Mouse (Mus musculus) hindbrain, embryonic 10.5 days (tissue): ENCODE measurements at regions not wholly inside any gene's neighbourhood (a gene's known extent, or its start where the extent isn't known, plus 50 kb on each side); places are given as distances from the start of the nearest gene placed in this dataset.
A peak's percentile ranks its signal among the peaks of the same experiment; 100 is the strongest.

Experiments used
- DNase-seq: peaks from one replicate; pipeline ENCODE4 v3.0.0-alpha.2; 2017; ENCODE audit warnings: low spot score
- H3K27ac ChIP-seq: fragments of 300-500 bp; sonication (generic); 2 replicates; pipeline ENCODE4 v1.5.1; 2016; ENCODE audit warnings: mild to moderate bottlenecking, moderate library complexity
- H3K27me3 ChIP-seq: fragments of 300-500 bp; sonication (generic); 2 replicates; pipeline ENCODE4 v1.6.1; 2016; ENCODE audit warnings: mild to moderate bottlenecking; ENCODE audit not compliant: poor library complexity, insufficient read depth, severe bottlenecking
- H3K36me3 ChIP-seq: fragments of 300-500 bp; sonication (generic); 2 replicates; pipeline ENCODE4 v1.6.1; 2016; ENCODE audit warnings: mild to moderate bottlenecking, moderate library complexity
- H3K4me1 ChIP-seq: fragments of 300-500 bp; sonication (generic); replicated peaks from 2 replicates; pipeline ENCODE4 v1.6.1; 2016; ENCODE audit warnings: mild to moderate bottlenecking
- H3K4me3 ChIP-seq: fragments of 300-500 bp; sonication (generic); 2 replicates; pipeline ENCODE4 v1.5.1; 2016; ENCODE audit warnings: mild to moderate bottlenecking, moderate library complexity
- H3K9me3 ChIP-seq: fragments of 300-500 bp; sonication (generic); 2 replicates; pipeline ENCODE4 v1.6.1; 2016; ENCODE audit warnings: mild to moderate bottlenecking, moderate library complexity
- WGBS: fragments of 180-500 bp; shearing (Covaris S2); methylation state at CpG from one replicate; pipeline ENCODE4 v1.1.7; 2016; 5-methylcytosine and 5-hydroxymethylcytosine counted together

- H3K4me1 ChIP-seq: peaks cover 89% of the 10 kb centered on the region
- peak overlapping the region; percentile 91 for H3K27ac ChIP-seq
- WGBS: under 1% methylated on average over 31 of the region's 31 CpGs
- no peaks in the 10 kb centered on the region for H3K9me3 ChIP-seq
- peaks cover 16% of the 10 kb centered on the region; the same call in 1 of the 2 replicates for H3K36me3 ChIP-seq
- DNase-seq: peak; percentile 97
- H3K27me3 ChIP-seq: peaks cover 4% of the 10 kb centered on the region; the same call in 1 of the 2 replicates
- peak overlapping the region; percentile 44 for H3K4me3 ChIP-seq
These were observed 152.6 kb upstream of the Gm26897 start for GRCm38 (mm10) chr5:111580870-111581771.

GRCm38 (mm10) chr5:111582004-111582403, 151.7 kb upstream of the Gm26897 start:
- Histone ChIP-seq H3K27me3 (peaks cover 4% of the 10 kb centered on the region), H3K4me3 (peak overlapping the region; percentile 44), H3K9me3 (no peaks in the 10 kb centered on the region), H3K4me1 (peaks cover 87% of the 10 kb centered on the region), H3K36me3 (peaks cover 23% of the 10 kb centered on the region), H3K27ac (peak overlapping the region; percentile 91)
- no peak for DNase-seq
- 38% methylated on average over 9 of the region's 9 CpGs for WGBS

- Histone ChIP-seq H3K27ac (peak overlapping the region; percentile 87), H3K27me3 (no peaks in the 10 kb centered on the region; the same call in 1 of the 2 replicates), H3K4me3 (no peak overlapping the region), H3K9me3 (no peaks in the 10 kb centered on the region), H3K36me3 (peaks cover 26% of the 10 kb centered on the region), H3K4me1 (peaks cover 69% of the 10 kb centered on the region)
- peak; percentile 46 for DNase-seq
- WGBS: 25% methylated on average over 4 of the region's 4 CpGs
These were observed 143.1 kb upstream of the Gm26897 start for GRCm38 (mm10) chr5:111590619-111591081.

DNA sequence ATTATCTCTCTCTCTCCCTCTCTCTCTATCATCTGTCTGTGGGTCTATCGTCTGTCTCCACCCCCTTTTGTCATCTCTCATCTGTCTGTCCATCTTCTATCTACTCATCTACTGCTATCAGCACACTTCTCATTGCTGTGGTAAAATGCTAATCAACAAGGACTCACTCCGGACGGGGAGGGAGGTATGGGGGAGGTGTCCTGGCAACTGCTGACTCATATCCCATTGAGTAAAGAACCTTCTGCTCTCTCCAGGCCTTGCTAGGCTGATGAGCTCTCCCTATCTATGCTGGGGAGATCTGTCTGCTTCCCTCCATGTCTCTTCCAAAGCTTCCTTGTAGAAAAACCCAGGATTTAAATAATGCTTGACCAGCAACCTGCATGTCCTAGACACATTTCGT, 140.9 kb upstream of the Gm26897 start:
- WGBS: 80% methylated on average over 4 of the region's 4 CpGs
- no peaks in the 10 kb centered on the region for H3K27me3 ChIP-seq
- H3K27ac ChIP-seq: peak overlapping the region; percentile 88
- no peak for DNase-seq
- no peak overlapping the region for H3K4me3 ChIP-seq
- H3K36me3 ChIP-seq: peaks cover 9% of the 10 kb centered on the region; the same call in 1 of the 2 replicates
- H3K4me1 ChIP-seq: peaks cover 78% of the 10 kb centered on the region
- no peaks in the 10 kb centered on the region for H3K9me3 ChIP-seq

DNA sequence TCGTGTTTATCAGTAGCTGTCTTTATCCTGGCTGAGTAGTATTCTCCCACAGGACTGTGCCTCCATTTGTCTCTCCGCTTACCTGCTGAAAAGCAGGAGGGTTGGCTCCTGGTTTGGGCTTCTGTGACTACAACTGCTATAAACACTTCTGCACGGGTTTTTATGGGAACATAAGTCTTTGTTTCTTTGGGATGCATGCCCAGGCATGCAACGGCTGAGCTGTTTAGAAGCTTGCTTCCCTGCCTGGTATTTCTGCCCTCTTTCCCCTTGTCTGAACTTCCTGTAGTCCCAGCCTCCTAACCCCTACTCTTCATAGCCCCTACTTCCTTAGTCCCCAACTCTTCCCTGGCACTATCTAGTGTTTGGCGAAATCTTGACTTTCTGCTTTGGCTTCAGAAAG, 139.6 kb upstream of the Gm26897 start:
- WGBS: 89% methylated on average over 5 of the region's 5 CpGs
- Histone ChIP-seq H3K4me1 (peaks cover 91% of the 10 kb centered on the region), H3K27me3 (no peaks in the 10 kb centered on the region), H3K27ac (peak overlapping the region; percentile 88), H3K36me3 (peaks cover 3% of the 10 kb centered on the region; the same call in 1 of the 2 replicates), H3K9me3 (no peaks in the 10 kb centered on the region), H3K4me3 (no peak overlapping the region)
- DNase-seq: no peak

DNA sequence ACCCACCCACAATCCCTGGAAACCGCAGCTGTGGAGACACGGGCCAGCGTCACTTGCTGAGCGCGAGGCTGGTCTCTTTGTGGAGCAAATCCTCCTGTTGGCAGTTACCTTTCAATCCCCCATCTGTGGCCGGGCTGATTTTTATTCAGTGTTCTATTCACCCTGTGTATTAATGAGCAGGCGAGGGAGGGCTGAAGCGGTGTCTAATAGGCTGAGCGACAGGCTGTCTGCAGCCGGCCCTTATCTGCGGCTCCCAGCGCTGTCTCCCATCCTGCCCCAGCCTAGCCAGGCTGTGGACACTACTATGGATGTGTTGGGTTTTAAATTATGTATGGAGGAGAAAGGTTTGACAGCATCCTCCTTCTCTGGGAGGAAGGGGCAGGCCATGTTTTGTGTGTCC, 138.3 kb upstream of the Gm26897 start:
- H3K4me1 ChIP-seq: peaks cover 90% of the 10 kb centered on the region
- 41% methylated on average over 12 of the region's 12 CpGs for WGBS
- DNase-seq: peak; percentile 69
- peak overlapping the region; percentile 7; the same call in 1 of the 2 replicates for H3K4me3 ChIP-seq
- H3K27me3 ChIP-seq: no peaks in the 10 kb centered on the region
- peak overlapping the region; percentile 88 for H3K27ac ChIP-seq
- no peaks in the 10 kb centered on the region for H3K9me3 ChIP-seq
- peaks cover 3% of the 10 kb centered on the region; the same call in 1 of the 2 replicates for H3K36me3 ChIP-seq

GRCm38 (mm10) chr5:111597733-111598132, 136.0 kb upstream of the Gm26897 start:
- peaks cover 97% of the 10 kb centered on the region for H3K4me1 ChIP-seq
- no peak overlapping the region for H3K4me3 ChIP-seq
- DNase-seq: no peak
- WGBS: 30% methylated on average over 2 of the region's 2 CpGs
- H3K36me3 ChIP-seq: peaks cover 3% of the 10 kb centered on the region; the same call in 1 of the 2 replicates
- no peaks in the 10 kb centered on the region for H3K27me3 ChIP-seq
- H3K9me3 ChIP-seq: no peaks in the 10 kb centered on the region
- H3K27ac ChIP-seq: peak overlapping the region; percentile 78

DNA sequence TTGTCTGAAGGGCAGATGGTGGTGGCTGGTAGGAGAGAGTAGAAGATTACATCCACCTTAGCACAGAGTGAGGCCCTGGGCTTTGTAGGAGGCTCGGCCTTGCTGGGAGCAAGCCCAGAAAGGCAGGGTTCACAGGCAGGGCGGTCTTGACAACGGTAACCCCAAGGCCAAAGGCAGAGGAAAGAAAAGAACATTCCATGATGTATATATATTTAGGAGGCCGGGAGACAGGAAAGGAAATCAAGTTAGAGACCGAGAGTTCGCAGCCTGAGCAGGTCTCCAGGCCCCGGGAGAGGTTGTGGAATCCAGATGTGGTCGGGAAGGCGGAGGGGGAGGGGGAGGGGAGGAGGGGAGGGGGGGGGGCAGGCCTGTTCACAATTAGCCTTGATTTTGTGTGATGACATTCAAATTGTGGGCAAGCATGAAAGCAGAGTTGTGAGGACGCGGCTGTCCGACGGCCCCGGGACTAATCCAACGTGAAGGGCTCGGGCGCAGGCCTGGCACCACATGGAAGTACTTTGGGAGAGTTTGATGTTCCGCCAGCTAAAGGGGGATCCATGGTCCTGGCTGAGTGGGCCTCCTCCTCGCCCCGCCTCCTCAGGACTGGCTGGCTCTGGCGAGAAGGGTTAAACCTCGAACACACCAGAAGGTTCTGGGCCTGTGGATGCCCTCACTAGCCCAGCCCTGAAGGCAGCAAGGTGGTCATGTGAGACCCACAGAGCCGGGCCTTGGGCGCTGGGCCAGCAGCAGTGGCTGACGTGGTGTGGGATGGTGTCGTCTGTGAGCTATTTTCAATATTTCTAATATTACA, 131.8 kb upstream of the Gm26897 start:
- WGBS: 66% methylated on average over 26 of the region's 26 CpGs
- no peak overlapping the region for H3K4me3 ChIP-seq
- DNase-seq: peak; percentile 61
- H3K27ac ChIP-seq: peak overlapping the region; percentile 68
- H3K4me1 ChIP-seq: peaks cover 60% of the 10 kb centered on the region
- H3K36me3 ChIP-seq: no peaks in the 10 kb centered on the region
- no peaks in the 10 kb centered on the region for H3K27me3 ChIP-seq
- H3K9me3 ChIP-seq: no peaks in the 10 kb centered on the region

DNA sequence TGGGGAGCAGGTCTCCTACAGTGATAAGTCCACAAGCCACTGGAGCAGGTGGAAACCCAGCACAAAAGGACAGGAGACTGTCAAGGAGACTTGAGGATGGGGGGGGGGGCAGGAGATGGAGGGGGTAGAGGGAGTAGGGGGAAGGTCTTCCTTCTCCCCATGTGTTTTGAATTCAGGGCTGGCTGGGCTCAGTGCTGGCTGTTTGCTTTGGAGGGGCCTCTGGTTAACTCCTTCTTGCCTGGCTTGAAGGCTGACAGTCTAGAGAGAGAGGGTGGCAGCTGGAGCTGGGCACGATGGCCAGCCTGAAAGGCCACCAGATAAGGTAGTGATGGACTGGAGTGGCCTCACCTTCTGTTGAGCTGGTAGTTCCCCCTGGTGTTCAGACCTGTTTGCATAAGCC, 120.0 kb upstream of the Gm26897 start:
- WGBS: 65% methylated on average over 1 of the region's 1 CpGs
- peak overlapping the region; percentile 72 for H3K27ac ChIP-seq
- no peak for DNase-seq
- H3K36me3 ChIP-seq: no peaks in the 10 kb centered on the region
- peaks cover 40% of the 10 kb centered on the region for H3K4me1 ChIP-seq
- H3K9me3 ChIP-seq: peaks cover 7% of the 10 kb centered on the region
- no peak overlapping the region for H3K4me3 ChIP-seq
- no peaks in the 10 kb centered on the region for H3K27me3 ChIP-seq

DNA sequence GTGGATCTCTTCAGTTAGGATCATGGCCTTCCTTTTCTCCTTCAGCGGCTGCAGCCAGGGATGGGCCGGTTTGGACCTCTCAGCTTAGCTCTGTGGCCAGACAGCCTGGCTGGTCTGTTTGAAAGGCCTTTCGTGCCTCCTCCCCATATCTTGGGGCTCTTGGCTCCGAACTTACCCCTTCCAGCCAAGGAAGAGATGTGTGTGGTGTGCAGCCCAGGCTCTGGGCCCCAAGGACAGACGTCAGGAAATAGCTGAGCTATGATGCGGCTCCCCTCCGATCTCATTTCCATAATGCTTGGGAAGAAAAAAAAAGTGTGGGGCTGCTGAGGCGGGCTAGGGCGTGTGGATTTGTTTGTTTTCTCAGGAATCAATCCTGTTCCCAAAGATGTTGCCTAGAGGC, 113.8 kb upstream of the Gm26897 start:
- Histone ChIP-seq H3K9me3 (no peaks in the 10 kb centered on the region), H3K27me3 (peaks cover 24% of the 10 kb centered on the region), H3K36me3 (no peaks in the 10 kb centered on the region), H3K4me1 (peaks cover 54% of the 10 kb centered on the region), H3K4me3 (no peak overlapping the region), H3K27ac (peak overlapping the region; percentile 19)
- WGBS: 44% methylated on average over 9 of the region's 9 CpGs
- no peak for DNase-seq

DNA sequence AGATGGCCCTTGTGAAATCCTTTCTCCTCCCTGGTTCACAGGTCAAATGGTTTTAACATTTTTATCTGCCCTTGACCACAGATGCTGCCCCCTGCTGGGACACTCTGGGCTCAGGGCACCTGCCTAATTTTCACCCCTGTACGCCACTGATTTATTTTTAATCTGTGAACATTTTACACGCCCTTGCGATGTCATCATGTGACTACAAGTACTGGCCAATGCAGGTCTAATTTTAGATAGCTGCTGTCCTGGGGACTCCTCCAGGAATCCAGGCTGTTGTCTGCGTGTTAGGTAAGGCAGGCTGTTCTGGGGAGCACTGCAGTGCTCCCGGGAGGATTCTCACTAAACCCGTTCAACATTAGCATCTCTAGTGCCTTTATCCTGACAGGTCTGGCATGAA, 113.1 kb upstream of the Gm26897 start:
- Histone ChIP-seq H3K36me3 (no peaks in the 10 kb centered on the region), H3K4me3 (no peak overlapping the region), H3K9me3 (no peaks in the 10 kb centered on the region), H3K27me3 (peaks cover 30% of the 10 kb centered on the region), H3K27ac (no peak overlapping the region), H3K4me1 (peaks cover 60% of the 10 kb centered on the region)
- WGBS: 82% methylated on average over 6 of the region's 6 CpGs
- DNase-seq: no peak

DNA sequence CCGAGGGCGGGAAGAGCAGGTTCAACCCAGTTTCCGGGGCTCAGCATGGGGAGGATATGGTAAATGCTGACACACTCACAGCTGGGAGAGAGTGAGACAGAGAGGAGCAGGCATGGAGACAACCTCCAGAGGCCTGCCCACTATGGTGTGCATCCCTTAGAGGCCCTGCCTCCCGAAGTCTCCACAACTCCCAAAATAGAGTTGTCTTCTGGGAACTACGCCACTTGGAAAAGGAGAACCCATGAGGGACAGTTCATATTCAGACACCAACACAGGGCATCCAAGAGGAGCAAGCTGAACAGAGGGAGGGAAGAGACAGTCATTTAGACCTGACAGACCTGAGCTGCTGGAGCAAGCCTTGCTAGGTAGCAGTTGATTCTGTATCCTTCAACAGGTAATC, 111.2 kb upstream of the Gm26897 start:
- H3K4me3 ChIP-seq: no peak overlapping the region
- WGBS: 86% methylated on average over 5 of the region's 5 CpGs
- DNase-seq: no peak
- H3K36me3 ChIP-seq: no peaks in the 10 kb centered on the region
- peak overlapping the region; percentile 40; the same call in 1 of the 2 replicates for H3K27ac ChIP-seq
- H3K4me1 ChIP-seq: peaks cover 73% of the 10 kb centered on the region
- no peaks in the 10 kb centered on the region for H3K9me3 ChIP-seq
- peaks cover 35% of the 10 kb centered on the region for H3K27me3 ChIP-seq
